Mouse (Mus musculus): ENCODE measurements around the gene Lrpprc.

- TF ChIP-seq POLR2A (IDR thresholded peaks at IDR 0.05; ENCODE audit: low read depth, low read length) (no peak), CTCF (IDR thresholded peaks at IDR 0.05; ENCODE audit: extremely low read depth, insufficient read length, insufficient replicate concordance, low read depth, low read length) (no peak)
Observed at GRCm38 (mm10) chr17:84709403-84709851, 81.2 kb downstream of the Lrpprc start.

All from small intestine, adult 2 months (tissue).